Mouse (Mus musculus) bone marrow macrophage, adult 2 months (primary cell): ENCODE results near the gene Ctf2.

Experiments used
- CTCF ChIP-seq: IDR thresholded peaks from 2 replicates; pipeline ENCODE4 v1.5.1; 2012; ENCODE audit warnings: low read depth, mild to moderate bottlenecking, low read length, moderate library complexity
- POLR2A ChIP-seq: IDR thresholded peaks from 2 replicates; pipeline ENCODE4 v1.6.1; 2012; ENCODE audit warnings: mild to moderate bottlenecking, low read depth, low read length, borderline replicate concordance

GRCm38 (mm10) chr7:127689626-127690280 is 42.2 kb downstream of the Ctf2 start:
- TF ChIP-seq POLR2A: no peak
- TF ChIP-seq CTCF: no peak
